Mouse (Mus musculus) liver, embryonic 16.5 days (tissue): ENCODE measurements at regions not wholly inside any gene's neighbourhood (a gene's known extent, or its start where the extent isn't known, plus 50 kb on each side); places are given as distances from the start of the nearest gene placed in this dataset.

Experiments used
- ATAC-seq: fragments of 200-750 bp; cut with Nextera tagmentation; 2 replicates; pipeline ENCODE4 v1.8.0; 2017; ENCODE audit warnings: low read depth, mild to moderate bottlenecking, moderate number of reproducible peaks, moderate library complexity
- H3K27ac ChIP-seq: fragments of 300-500 bp; sonication (generic); 2 replicates; pipeline ENCODE4 v1.5.1; 2014; ENCODE audit warnings: mild to moderate bottlenecking, low read length
- H3K27me3 ChIP-seq: fragments of 300-500 bp; sonication (generic); 2 replicates; pipeline ENCODE4 v1.6.1; 2014; ENCODE audit warnings: low read depth, low read length, mixed read lengths; ENCODE audit not compliant: control insufficient read depth, insufficient read depth
- H3K36me3 ChIP-seq: fragments of 300-500 bp; sonication (generic); 2 replicates; pipeline ENCODE4 v1.6.1; 2014; ENCODE audit warnings: mild to moderate bottlenecking; ENCODE audit not compliant: control insufficient read depth, insufficient read depth
- H3K4me1 ChIP-seq: fragments of 300-500 bp; sonication (generic); 2 replicates; pipeline ENCODE4 v1.6.1; 2014; ENCODE audit warnings: low read depth, low read length, mixed read lengths; ENCODE audit not compliant: control insufficient read depth
- H3K4me2 ChIP-seq: fragments of 300-500 bp; sonication (generic); 2 replicates; pipeline ENCODE4 v1.6.1; 2014; ENCODE audit warnings: low read depth, low read length, mixed read lengths
- H3K4me3 ChIP-seq: fragments of 300-500 bp; sonication (generic); 2 replicates; pipeline ENCODE4 v1.5.1; 2014; ENCODE audit warnings: low read depth, mild to moderate bottlenecking, low read length
- H3K9ac ChIP-seq: fragments of 300-500 bp; sonication (generic); 2 replicates; pipeline ENCODE4 v1.6.1; 2014; ENCODE audit warnings: low read depth, low read length
- H3K9me3 ChIP-seq: fragments of 300-500 bp; sonication (generic); replicated peaks from 2 replicates; pipeline ENCODE4 v1.6.1; 2016; ENCODE audit warnings: low read length; ENCODE audit not compliant: control insufficient read depth
- WGBS: fragments of 180-500 bp; shearing (Covaris S2); extraction: QIAGEN DNeasy Blood & Tissue Kit; methylation state at CpG from one replicate; pipeline ENCODE4 v1.1.7; 2014; ENCODE audit not compliant: insufficient replicate concordance; 5-methylcytosine and 5-hydroxymethylcytosine counted together

DNA sequence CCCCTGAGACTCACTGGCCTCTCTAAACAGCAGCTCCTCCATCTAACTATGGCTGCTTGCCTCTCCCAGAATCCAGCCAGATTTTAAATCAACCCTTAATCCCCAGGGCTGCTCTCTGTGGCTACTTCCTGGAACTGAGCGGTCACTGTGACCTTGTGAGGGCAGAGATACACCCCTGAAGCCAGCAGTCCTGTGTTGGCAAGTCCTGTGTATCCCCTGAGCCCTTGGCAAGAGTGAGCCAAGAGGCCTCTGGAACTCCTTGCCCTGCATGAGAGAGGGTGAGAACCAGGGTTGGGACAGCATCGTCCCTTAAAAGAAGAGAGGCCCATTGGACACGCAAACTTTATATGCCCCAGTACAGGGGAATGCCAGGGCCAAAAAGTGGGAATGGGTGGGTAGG is 237.5 kb downstream of the Gm26897 start:
- no peak overlapping the region for H3K4me2 ChIP-seq
- no peaks in the 10 kb centered on the region for H3K4me1 ChIP-seq
- 64% methylated on average over 3 of the region's 3 CpGs for WGBS
- no peak overlapping the region for H3K4me3 ChIP-seq
- no peaks in the 10 kb centered on the region for H3K36me3 ChIP-seq
- no peak overlapping the region for H3K27ac ChIP-seq
- no peak overlapping the region for H3K9ac ChIP-seq
- H3K27me3 ChIP-seq, result no peaks in the 10 kb centered on the region
- ATAC-seq, result no peak
- no peaks in the 10 kb centered on the region for H3K9me3 ChIP-seq

DNA sequence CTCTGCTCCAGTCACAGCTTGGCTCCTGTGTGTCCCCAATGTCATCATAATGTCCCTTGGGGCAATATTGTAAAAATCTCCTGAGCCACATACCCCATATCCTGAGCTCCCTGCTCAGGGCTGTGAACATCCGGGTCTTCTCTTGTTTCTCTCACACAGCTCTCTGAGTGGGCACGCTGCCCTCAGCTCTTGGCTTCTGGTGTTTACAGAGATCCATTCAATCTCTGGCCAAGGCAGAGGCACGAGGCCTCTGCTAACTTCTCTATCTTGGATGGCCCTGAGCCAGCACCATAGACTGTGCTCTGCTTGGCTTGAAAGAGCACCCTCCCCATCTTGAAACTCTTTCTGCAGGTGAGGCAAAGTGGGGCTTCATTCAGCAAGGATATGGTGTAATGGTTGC is 238.2 kb downstream of the Gm26897 start:
- H3K9me3 ChIP-seq, result no peaks in the 10 kb centered on the region
- H3K4me2 ChIP-seq, result no peak overlapping the region
- 56% methylated on average over 3 of the region's 3 CpGs for whole genome bisulfite sequencing
- H3K27me3 ChIP-seq, result no peaks in the 10 kb centered on the region
- no peaks in the 10 kb centered on the region for H3K4me1 ChIP-seq
- H3K36me3 ChIP-seq, result no peaks in the 10 kb centered on the region
- no peak overlapping the region for H3K27ac ChIP-seq
- no peak for ATAC-seq
- no peak overlapping the region for H3K9ac ChIP-seq
- no peak overlapping the region for H3K4me3 ChIP-seq

DNA sequence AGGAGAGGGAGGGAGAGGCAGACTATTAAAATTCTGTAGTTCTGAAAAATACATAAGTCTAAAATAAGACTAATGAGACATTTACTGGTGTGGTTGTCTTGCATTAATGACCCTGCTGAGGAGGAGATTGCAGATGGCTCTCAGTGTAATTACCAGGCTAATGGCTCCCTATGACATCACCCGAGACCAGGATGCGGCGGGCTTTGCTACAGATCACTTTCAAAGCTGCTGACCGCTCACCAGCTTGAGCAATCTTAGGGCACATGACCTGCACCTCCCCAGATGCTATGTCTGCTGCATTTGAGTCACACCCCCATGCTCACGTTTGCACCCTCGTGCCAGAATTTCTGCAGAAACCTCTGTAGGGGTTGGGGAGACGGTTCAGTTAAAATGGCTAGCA is 242.0 kb downstream of the Gm26897 start:
- no peaks in the 10 kb centered on the region for H3K4me1 ChIP-seq
- no peak overlapping the region for H3K4me3 ChIP-seq
- no peak overlapping the region for H3K9ac ChIP-seq
- no peaks in the 10 kb centered on the region for H3K36me3 ChIP-seq
- H3K27me3 ChIP-seq, result no peaks in the 10 kb centered on the region
- 40% methylated on average over 7 of the region's 7 CpGs for WGBS
- no peaks in the 10 kb centered on the region for H3K9me3 ChIP-seq
- ATAC-seq, result no peak
- H3K4me2 ChIP-seq, result no peak overlapping the region
- H3K27ac ChIP-seq, result no peak overlapping the region

DNA sequence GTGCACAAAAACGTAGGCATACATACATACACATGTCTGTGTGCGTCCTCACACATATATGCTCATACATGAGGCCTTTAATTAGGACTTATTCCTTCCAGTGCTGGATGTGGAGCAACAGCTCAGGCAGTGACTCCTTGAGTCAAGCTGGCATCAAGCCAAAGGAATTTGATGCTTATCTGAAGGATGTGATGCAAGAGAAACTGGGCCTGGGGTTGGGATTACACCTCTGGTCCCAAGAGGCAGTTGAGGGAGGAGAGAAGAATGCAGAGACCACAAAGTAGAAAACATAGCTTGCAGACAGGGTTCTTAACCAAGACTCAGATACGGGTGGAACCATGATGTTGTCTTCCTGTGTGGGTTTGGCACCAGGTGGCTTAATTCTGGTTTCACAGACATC is 245.9 kb downstream of the Gm26897 start:
- Histone ChIP-seq H3K36me3 (no peaks in the 10 kb centered on the region), H3K9me3 (no peaks in the 10 kb centered on the region; the same call in 1 of the 2 replicates), H3K4me1 (no peaks in the 10 kb centered on the region), H3K9ac (no peak overlapping the region), H3K27ac (no peak overlapping the region), H3K4me3 (no peak overlapping the region), H3K4me2 (no peak overlapping the region), H3K27me3 (no peaks in the 10 kb centered on the region)
- no peak for ATAC-seq
- 72% methylated on average over 3 of the region's 3 CpGs for WGBS

DNA sequence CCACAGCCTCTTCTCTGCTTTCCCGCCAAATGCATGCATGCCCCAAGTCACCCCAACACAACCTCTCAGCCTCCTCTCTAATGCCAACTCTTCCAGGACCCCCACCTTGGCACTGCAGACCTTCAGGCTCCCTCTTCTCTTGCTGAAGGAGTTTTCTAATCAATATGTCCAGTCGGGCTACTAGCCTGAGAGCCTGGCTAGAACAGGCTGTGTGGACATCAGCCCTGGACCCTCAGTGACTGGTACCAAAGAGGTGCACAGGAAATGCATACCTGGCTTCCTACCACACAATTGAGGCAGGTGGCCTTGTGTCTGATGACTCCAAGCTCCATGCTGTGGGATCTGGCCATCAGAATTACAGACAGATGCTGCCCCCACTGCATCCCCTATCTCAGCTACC is 248.4 kb downstream of the Gm26897 start:
- Histone ChIP-seq H3K27me3 (no peaks in the 10 kb centered on the region), H3K4me3 (no peak overlapping the region), H3K9me3 (no peaks in the 10 kb centered on the region; the same call in 1 of the 2 replicates), H3K9ac (no peak overlapping the region), H3K27ac (no peak overlapping the region), H3K4me2 (no peak overlapping the region), H3K36me3 (no peaks in the 10 kb centered on the region), H3K4me1 (no peaks in the 10 kb centered on the region)
- ATAC-seq, result no peak
- 73% methylated on average over 2 of the region's 2 CpGs for WGBS

DNA sequence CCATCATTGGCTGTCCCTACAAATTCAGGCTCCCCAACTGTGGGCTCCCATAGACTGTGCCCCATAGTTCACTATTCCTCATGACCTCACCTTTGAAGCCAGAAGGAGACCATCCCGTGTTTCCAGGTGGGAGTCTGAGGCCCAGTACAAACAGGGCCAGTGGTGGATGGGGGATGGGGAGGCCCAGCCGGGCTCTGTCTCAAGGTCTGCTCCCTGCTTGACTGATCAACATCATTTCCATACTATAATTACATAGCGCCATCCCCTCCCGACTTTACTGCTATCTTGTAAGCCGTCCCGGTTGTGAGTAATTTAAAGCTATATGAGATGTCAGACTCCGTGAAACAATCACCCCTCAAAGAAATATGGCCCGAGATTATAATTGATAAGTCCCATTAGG is 252.3 kb downstream of the Gm26897 start:
- Histone ChIP-seq H3K27ac (no peak overlapping the region), H3K9ac (no peak overlapping the region), H3K4me3 (no peak overlapping the region), H3K27me3 (no peaks in the 10 kb centered on the region), H3K36me3 (no peaks in the 10 kb centered on the region), H3K4me2 (no peak overlapping the region), H3K9me3 (no peaks in the 10 kb centered on the region; the same call in 1 of the 2 replicates), H3K4me1 (no peaks in the 10 kb centered on the region)
- no peak for ATAC-seq
- 63% methylated on average over 8 of the region's 8 CpGs for WGBS

DNA sequence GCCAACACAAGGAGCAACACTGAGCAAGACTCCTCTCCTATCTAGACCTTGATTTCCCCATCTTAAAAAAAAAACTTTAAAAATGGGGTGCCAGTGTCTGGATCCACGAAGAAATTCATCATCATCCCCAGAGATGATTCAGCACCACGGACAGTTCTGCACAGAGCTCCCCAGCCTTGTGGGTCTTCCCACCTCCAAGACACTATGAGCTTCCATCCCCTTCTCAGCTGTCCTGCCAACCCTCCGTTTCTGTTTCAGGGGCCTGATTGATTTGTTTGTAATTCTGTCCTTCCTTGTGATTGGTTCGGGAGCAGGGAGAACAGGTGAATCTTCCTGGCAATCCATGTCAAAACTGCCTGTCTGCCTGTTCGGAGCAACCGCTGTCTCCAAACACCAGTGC is 253.3 kb downstream of the Gm26897 start:
- Histone ChIP-seq H3K9me3 (no peaks in the 10 kb centered on the region), H3K36me3 (no peaks in the 10 kb centered on the region), H3K4me3 (no peak overlapping the region), H3K9ac (no peak overlapping the region), H3K27me3 (no peaks in the 10 kb centered on the region), H3K4me2 (no peak overlapping the region), H3K4me1 (no peaks in the 10 kb centered on the region), H3K27ac (no peak overlapping the region)
- ATAC-seq, result no peak
- WGBS, result 44% methylated on average over 6 of the region's 6 CpGs

DNA sequence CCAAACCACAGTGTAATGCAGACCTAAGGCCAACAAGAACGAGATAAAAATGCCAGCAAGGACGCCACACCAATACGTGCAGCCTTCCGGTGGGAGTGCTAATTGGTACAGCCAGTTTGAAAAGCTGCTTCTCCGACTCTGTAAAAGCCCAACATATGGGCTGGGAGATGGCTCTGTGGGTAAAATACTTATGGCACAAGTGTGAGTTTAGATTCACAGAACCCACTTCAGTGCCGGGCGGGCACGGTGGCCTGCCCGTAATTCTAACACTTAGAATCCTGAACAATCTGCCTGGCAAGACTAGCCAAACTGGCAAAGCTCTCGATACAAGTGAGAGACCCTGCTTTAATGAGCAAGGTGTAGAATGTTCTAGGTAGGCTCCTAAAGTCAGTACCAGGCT is 258.1 kb downstream of the Gm26897 start:
- no peaks in the 10 kb centered on the region for H3K36me3 ChIP-seq
- 73% methylated on average over 10 of the region's 10 CpGs for WGBS
- ATAC-seq, result no peak
- H3K9ac ChIP-seq, result no peak overlapping the region
- H3K27me3 ChIP-seq, result no peaks in the 10 kb centered on the region
- no peaks in the 10 kb centered on the region for H3K9me3 ChIP-seq
- H3K27ac ChIP-seq, result no peak overlapping the region
- no peak overlapping the region for H3K4me2 ChIP-seq
- H3K4me1 ChIP-seq, result no peaks in the 10 kb centered on the region
- no peak overlapping the region for H3K4me3 ChIP-seq

DNA sequence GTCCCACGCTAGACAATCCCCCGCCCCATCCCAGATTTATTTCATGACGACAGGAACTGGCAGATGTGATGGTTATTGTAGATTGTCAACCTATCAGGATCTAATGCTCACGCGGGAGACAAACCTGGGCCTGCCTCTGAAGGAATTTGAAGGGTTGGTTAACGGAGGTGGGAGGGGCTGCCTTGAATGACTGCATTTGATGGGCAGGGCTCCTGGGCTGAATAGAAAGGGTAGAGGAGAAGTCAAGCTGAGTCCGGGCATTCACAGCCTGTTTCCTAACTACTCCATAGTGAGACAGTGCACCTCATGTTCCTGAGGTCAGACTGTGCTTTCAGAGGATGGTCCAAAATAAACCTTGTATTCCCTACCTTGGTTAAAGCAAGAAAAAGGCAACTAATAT is 259.1 kb downstream of the Cryba4 start:
- Histone ChIP-seq H3K9me3 (no peaks in the 10 kb centered on the region), H3K36me3 (no peaks in the 10 kb centered on the region), H3K27me3 (no peaks in the 10 kb centered on the region), H3K27ac (no peak overlapping the region), H3K4me1 (no peaks in the 10 kb centered on the region), H3K9ac (no peak overlapping the region), H3K4me3 (no peak overlapping the region), H3K4me2 (no peak overlapping the region)
- 58% methylated on average over 7 of the region's 7 CpGs for WGBS
- no peak for ATAC-seq

DNA sequence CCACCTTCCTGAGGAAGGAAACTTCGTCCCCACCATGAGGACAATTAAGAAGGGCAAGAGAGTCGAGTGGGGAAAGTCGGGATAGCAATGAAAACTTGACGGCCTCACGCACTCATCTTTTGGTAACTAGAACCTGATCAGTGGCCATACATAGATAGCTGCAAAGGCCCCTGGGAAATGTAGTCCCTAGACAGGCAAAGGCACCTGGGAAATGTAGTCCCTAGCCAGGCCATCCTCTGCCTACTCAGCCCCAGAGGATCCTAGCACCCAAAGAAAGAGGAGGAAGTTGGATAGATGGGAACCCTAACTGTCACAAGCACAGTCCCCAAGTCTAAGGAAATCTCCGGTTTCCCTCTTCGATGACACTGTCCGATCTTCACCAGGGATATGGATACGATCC is 258.4 kb downstream of the Cryba4 start:
- Histone ChIP-seq H3K27me3 (no peaks in the 10 kb centered on the region), H3K9ac (no peak overlapping the region), H3K9me3 (no peaks in the 10 kb centered on the region), H3K27ac (no peak overlapping the region), H3K4me2 (no peak overlapping the region), H3K4me1 (no peaks in the 10 kb centered on the region), H3K4me3 (no peak overlapping the region), H3K36me3 (no peaks in the 10 kb centered on the region)
- WGBS, result 62% methylated on average over 9 of the region's 9 CpGs
- no peak for ATAC-seq
